Mouse (Mus musculus) cerebellum, adult 9-11 months (tissue): ENCODE results near the gene Dnajc5.
A peak's percentile ranks its signal among the peaks of the same experiment; 100 is the strongest.

Source experiments
- DNase-seq: peaks from one replicate; pipeline ENCODE4 v3.0.0; 2022

The Dnajc5 gene

GRCm38 (mm10) chr2:181519201-181519600 lies 1.1 kb upstream of the Dnajc5 start:
- no peak for DNase-seq

GRCm38 (mm10) chr2:181520936-181521227 lies 597 bp downstream of the Dnajc5 start:
- no peak for DNase-seq

GRCm38 (mm10) chr2:181521491-181521890 lies 1.2 kb downstream of the Dnajc5 start:
- no peak for DNase-seq

GRCm38 (mm10) chr2:181522811-181523210 lies 2.5 kb downstream of the Dnajc5 start:
- no peak for DNase-seq

- no peak for DNase-seq
Observed at GRCm38 (mm10) chr2:181525526-181525925, 5.2 kb downstream of the Dnajc5 start.

- no peak for DNase-seq
Observed at GRCm38 (mm10) chr2:181529076-181529475, 8.8 kb downstream of the Dnajc5 start.

- no peak for DNase-seq
Observed at GRCm38 (mm10) chr2:181532589-181532988, 12.3 kb downstream of the Dnajc5 start.

- DNase-seq = no peak
Observed at GRCm38 (mm10) chr2:181536410-181536809, 16.1 kb downstream of the Dnajc5 start.

GRCm38 (mm10) chr2:181537444-181538047 lies 17.3 kb downstream of the Dnajc5 start:
- DNase-seq = no peak

- peak; percentile 42 for DNase-seq
Observed at GRCm38 (mm10) chr2:181541761-181542380, 21.6 kb downstream of the Dnajc5 start.

- DNase-seq = no peak
Observed at GRCm38 (mm10) chr2:181546142-181546541, 25.9 kb downstream of the Dnajc5 start.

GRCm38 (mm10) chr2:181548227-181548626 lies 27.9 kb downstream of the Dnajc5 start:
- DNase-seq = no peak

GRCm38 (mm10) chr2:181548682-181549081 lies 28.4 kb downstream of the Dnajc5 start:
- no peak for DNase-seq

GRCm38 (mm10) chr2:181550233-181550632 lies 29.9 kb downstream of the Dnajc5 start:
- DNase-seq = no peak

- no peak for DNase-seq
Observed at GRCm38 (mm10) chr2:181553772-181554171, 33.5 kb downstream of the Dnajc5 start.

GRCm38 (mm10) chr2:181567338-181567737 lies 47.1 kb downstream of the Dnajc5 start:
- DNase-seq = no peak

GRCm38 (mm10) chr2:181568272-181569008 lies 48.2 kb downstream of the Dnajc5 start:
- DNase-seq = no peak

GRCm38 (mm10) chr2:181569856-181570255 lies 49.6 kb downstream of the Dnajc5 start:
- no peak for DNase-seq

- DNase-seq = peak; percentile 65
Observed at GRCm38 (mm10) chr2:181570375-181570774, 50.1 kb downstream of the Dnajc5 start.

- peak; percentile 92 for DNase-seq
Observed at GRCm38 (mm10) chr2:181570921-181571595, 50.8 kb downstream of the Dnajc5 start.

GRCm38 (mm10) chr2:181571941-181572670 lies 51.8 kb downstream of the Dnajc5 start:
- DNase-seq = peak; percentile 70

GRCm38 (mm10) chr2:181572921-181573920 lies 52.9 kb downstream of the Dnajc5 start:
- DNase-seq = peak; percentile 88
